Mouse (Mus musculus) c-Kit-positive CD71-positive TER-119-negative erythroid progenitor cells, embryonic 14.5 days (primary cell): Measurements from ENCODE around the gene Scn5a.

Source experiments
- DNase-seq: peaks from one replicate; pipeline ENCODE4 v3.0.0-alpha.2; 2013; ENCODE audit warnings: low read depth

The Scn5a gene

GRCm38 (mm10) chr9:119504981-119505658, 73.7 kb downstream of the Scn5a start:
- no peak for DNase-seq

- no peak for DNase-seq
Observed at GRCm38 (mm10) chr9:119503613-119504012, 75.2 kb downstream of the Scn5a start.

- DNase-seq, result no peak
Observed at GRCm38 (mm10) chr9:119498885-119499284, 79.9 kb downstream of the Scn5a start.

DNA sequence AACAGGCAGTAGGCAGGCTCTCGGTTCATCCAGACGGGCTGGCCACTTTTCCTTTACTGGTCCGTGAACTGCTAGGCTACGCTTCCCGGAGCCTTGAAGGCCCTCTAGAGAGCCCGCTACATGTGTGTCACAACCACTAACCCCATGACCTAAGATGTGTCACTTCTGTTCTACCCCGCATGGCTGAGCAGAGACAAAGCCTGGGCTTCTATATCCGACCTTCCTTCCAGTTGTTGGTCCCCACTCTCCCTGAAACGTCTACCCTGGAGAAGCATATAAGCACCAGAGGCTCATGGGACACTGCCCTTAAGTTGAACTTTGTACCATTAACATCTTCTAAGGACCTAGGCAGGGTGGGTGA, 80.6 kb downstream of the Scn5a start:
- DNase-seq, result no peak

GRCm38 (mm10) chr9:119497546-119498246, 81.1 kb downstream of the Scn5a start:
- no peak for DNase-seq

- no peak for DNase-seq
Observed at GRCm38 (mm10) chr9:119496960-119497359, 81.9 kb downstream of the Scn5a start.

GRCm38 (mm10) chr9:119496354-119496753, 82.5 kb downstream of the Scn5a start:
- DNase-seq, result no peak

DNA sequence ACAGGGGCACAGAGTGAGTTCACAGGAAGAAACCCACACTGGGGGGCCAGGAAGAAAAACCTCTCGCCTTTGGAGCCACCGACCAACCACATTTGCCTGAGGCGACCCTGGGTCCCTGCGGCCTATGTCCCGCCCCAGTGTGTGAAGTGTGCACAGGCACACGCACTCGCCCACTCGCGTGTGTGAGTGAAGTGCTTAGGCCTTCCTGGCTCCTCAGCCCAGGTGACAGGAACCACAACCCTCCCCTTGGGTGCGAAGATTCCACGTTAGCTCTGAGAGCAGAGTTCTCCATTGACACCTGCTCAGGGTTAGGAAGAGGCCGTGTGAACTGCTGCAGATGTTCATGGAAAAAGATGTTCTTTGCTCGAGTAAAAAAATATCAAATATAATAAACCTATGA, 93.9 kb downstream of the Scn5a start:
- DNase-seq, result no peak

DNA sequence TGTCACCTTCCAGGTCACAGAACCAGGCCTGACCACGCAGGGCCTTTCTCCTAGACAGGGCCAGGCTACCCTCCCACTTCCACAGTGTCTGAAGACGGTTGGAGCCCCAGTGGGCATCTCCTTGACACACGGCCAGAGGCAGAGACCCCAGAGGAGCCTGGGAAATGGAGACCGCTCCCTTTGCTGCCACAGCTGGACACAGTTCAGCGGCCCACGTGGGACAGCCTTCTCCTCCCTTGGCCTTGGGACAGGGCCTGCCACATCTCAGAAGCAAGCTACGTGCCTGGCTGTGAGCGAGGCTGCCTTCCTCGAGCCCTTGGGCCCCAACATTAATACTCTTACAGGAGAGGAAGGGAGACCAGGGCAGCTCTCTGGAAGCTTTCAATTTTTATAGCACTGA, 94.4 kb downstream of the Scn5a start:
- no peak for DNase-seq

DNA sequence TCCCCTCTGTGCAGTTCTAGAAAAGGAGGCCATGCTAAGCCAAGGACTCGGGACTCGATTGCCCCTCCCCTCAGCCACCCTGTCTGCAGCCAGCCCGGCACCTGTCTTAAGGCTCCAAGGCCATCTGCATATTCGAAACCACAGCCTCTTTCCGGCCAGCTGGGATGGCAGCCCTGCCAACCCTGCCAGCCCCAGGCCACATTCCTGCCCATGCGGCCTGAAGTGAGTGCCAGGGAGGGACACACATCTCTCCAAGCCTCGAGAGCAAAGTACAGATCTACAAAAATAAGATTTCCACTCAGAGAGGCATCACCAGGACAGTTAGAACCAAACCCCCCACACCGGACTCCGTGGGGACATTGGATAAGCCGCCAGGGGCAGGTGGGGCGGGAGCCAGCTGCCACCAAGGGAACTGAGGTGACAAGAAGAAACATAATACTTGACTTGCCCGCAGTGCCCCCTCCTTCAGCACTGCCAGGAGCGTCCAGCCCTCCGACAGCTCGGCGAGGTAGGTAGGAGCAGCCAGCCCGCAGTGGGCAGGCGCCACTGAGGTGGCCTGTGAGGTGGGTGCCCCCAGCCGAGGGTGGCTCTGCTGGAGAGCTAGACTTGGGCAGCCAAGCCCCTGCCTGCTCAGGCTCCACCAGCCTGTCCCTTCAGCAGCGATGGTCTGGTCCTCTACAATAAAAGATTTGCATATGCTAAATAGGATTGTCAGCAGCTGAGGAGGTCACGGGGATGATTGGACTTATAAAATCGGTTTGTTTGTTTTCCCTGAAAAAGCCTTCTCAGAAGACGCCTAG, 95.1 kb downstream of the Scn5a start:
- no peak for DNase-seq

DNA sequence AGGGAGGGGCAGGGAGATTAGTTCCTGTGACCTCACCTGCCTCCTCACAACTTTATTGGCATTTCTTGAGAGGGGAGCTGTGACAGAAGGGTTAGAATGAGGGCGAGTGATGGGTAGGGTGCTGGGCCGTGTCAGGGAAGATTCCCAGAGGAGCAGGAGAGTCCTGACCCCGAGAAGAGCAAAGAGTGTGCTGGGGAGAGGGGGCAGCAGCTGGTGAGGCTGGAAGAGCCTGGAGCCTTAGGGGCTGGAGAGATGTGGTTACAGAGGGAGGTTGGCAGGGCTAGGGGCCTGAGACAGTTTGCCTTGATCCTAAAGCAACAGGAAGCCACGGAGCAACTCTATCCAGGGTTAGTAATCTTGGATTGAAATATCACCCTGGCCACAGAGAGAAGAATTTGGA, 97.2 kb downstream of the Scn5a start:
- no peak for DNase-seq

GRCm38 (mm10) chr9:119479297-119479696, 99.5 kb downstream of the Scn5a start:
- no peak for DNase-seq

DNA sequence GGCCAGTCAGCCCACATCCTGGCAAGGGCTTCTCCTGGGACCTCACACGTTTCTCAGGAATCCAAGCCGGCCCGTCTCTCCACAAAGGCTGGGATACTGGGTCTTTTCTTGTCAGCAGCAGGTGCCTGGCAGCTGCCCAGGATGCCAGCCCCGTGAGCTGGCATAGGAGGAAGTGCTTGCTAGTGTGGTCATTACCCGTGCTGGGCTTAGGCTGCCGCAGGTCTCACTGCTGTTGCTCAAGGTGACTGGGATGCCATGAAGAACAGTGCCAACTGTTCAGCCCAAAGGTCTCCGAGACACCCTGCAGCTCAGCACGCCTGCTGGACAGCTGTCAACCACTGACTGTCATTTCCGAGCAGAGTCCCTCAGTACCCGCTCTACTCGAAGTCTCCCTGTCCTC, 100.5 kb downstream of the Scn5a start:
- DNase-seq, result no peak

DNA sequence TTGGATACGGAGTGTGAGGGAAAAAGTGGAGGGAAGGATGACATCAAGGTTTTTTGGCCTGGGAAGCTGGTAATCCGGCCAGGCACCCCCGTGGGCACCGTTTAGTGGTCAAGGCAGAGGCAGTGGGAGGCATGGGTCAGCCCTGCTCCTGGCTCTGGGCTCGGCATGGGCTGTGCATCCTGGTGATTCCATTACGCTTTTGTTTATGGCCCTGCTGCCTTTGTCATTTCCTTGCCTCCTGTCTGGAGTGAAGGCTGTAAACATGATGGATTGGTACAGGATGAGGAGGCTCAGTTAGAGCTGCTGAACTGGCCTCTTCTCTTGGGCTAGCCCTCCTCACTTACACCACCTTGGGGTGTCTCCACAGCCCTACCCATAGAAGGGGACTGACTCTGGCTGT, 101.1 kb downstream of the Scn5a start:
- no peak for DNase-seq

DNA sequence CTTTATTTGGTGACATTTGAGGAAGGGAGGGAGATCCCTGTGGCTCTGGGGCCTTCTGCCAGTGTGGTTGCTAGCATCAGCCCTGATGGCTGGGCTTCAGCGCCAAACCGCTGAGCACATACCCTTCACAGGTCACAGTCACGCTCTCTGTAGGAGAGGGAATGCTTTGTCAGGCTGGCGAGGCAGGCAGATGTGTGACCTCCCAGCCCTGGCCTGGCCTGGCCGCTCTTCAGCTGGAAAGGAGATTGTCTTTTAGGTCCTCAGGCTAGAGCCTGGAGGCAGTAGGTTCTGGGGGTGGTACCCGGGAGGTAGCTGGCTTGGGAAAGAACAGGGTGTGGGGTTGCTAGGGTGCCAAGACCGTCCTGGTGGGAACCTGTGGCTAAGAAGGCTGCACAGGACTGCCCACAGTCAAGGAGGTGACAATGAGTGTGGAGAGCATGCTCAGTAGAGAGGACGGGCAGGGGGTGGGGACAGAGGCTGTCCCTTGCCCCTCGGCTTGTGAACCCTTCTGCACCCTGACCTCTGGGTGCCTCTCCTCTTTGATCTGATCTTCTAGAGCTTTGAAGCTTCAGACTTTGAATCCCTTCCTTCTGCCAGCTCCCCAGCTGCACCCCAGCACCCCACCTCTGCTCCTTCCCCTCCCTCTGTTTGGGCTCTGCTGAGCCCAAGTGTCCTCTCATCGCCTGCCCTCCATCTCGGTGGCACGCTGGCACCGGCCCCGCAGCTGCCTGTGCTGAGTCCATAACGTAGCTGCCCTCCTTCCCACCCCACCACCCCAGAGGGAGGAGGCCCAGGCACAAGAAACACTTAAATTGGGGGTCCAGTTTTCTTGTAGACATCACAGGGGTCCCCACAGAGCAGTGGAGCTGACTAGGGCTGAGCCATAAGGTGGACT, 103.9 kb downstream of the Scn5a start:
- no peak for DNase-seq

GRCm38 (mm10) chr9:119473608-119474164, 105.1 kb downstream of the Scn5a start:
- no peak for DNase-seq

GRCm38 (mm10) chr9:119473011-119473410, 105.8 kb downstream of the Scn5a start:
- DNase-seq, result no peak

GRCm38 (mm10) chr9:119472412-119472918, 106.4 kb downstream of the Scn5a start:
- no peak for DNase-seq

DNA sequence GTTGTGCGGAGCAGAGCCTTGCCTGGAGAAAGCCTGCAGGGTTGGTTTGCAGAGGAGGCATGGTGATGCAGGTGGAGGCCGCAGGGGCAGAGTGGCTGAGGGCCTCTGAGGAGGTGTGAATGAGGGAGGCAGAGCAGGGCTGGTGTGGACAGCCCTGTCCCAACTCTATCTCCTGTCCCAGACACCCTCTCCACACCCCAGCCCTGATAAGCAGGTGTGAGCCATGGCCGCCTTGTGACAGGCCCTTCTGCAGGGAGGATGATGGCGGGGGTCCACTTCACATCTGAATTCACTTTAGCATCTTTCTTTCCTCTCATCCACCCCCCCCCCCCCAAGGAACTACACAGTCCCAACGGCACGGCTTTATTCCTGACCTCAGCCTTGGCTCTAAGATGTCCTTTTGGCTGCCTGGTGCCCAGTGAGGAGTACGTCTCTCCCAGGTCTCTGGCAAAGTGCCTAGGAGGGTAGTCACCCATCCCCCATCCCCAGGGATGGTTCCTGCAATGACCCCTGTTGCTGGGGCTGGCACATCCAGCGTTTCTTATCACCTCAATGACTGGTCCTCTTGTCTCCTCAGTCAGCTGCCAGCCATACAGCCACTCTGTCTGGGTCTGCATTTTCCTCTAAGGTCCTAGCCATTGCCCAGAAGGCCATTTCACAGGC, 109.0 kb downstream of the Scn5a start:
- DNase-seq, result no peak

- DNase-seq, result no peak
Observed at GRCm38 (mm10) chr9:119465595-119465994, 113.2 kb downstream of the Scn5a start.

GRCm38 (mm10) chr9:119465056-119465455, 113.8 kb downstream of the Scn5a start:
- no peak for DNase-seq
